Mouse (Mus musculus) ES-E14 (cell line): Measurements from ENCODE around the gene Epha5.

Source experiments
- CHD2 ChIP-seq: IDR thresholded peaks from 2 replicates; pipeline ENCODE4 v1.6.1; 2014; ENCODE audit warnings: mild to moderate bottlenecking, low read depth, low read length, inconsistent platforms
- HCFC1 ChIP-seq: IDR thresholded peaks from 2 replicates; pipeline ENCODE4 v1.6.1; 2012; ENCODE audit warnings: low read length, inconsistent platforms, borderline replicate concordance; ENCODE audit not compliant: insufficient read depth
- MAFK ChIP-seq: IDR thresholded peaks from 2 replicates; pipeline ENCODE4 v1.6.1; 2014; ENCODE audit warnings: mild to moderate bottlenecking, low read depth, low read length, inconsistent platforms; ENCODE audit not compliant: insufficient read depth
- ZC3H11A ChIP-seq: IDR thresholded peaks from 2 replicates; pipeline ENCODE4 v1.6.1; 2012; ENCODE audit warnings: low read depth, mild to moderate bottlenecking, inconsistent platforms, low read length, borderline replicate concordance
- ZNF384 ChIP-seq: IDR thresholded peaks from 2 replicates; pipeline ENCODE4 v1.6.1; 2012; ENCODE audit warnings: low read depth, low read length, inconsistent platforms

- TF ChIP-seq ZNF384 = no peak
- no peak for TF ChIP-seq HCFC1
- TF ChIP-seq MAFK = no peak
- no peak for TF ChIP-seq CHD2
- TF ChIP-seq ZC3H11A = no peak
These were observed 99.3 kb downstream of the Epha5 start for GRCm38 (mm10) chr5:84317839-84318238.
